Mouse (Mus musculus): Measurements from ENCODE around the gene Dclk2.

Dclk2 gene
- long read RNA-seq, experiment 1, partial matches to known transcripts, result 3 of 6 reads
- long read RNA-seq, experiment 1, other reads (novel, unspliced or antisense), result 3 of 6 reads
- long read RNA-seq, experiment 2, partial matches to known transcripts, result 1 of 7 reads
- long read RNA-seq, experiment 2, other reads (novel, unspliced or antisense), result 6 of 7 reads

GRCm38 (mm10) chr3:86920343-86921083, at the start of gene Dclk2:
Dclk2 (minus strand) TSS chr3:86920852.
- intact Hi-C loops (cut with DNase I), result loop anchor here (5.0 kb wide), 1 partner anchor 58 kb away; no protein-coding TSS in a partner anchor

GRCm38 (mm10) chr3:86962665-86963435, 42.2 kb upstream of the Dclk2 start:
- intact Hi-C loops (cut with DNase I), result no loop called here

- intact Hi-C loops (cut with DNase I), result no loop called here
Observed at GRCm38 (mm10) chr3:86961395-86961669, 40.7 kb upstream of the Dclk2 start.

GRCm38 (mm10) chr3:86960656-86961394, 40.2 kb upstream of the Dclk2 start:
- intact Hi-C loops (cut with DNase I), result no loop called here

- intact Hi-C loops (cut with DNase I), result no loop called here
Observed at GRCm38 (mm10) chr3:86959088-86959487, 38.4 kb upstream of the Dclk2 start.

- intact Hi-C loops (cut with DNase I), result no loop called here
Observed at GRCm38 (mm10) chr3:86955376-86955775, 34.7 kb upstream of the Dclk2 start.

GRCm38 (mm10) chr3:86954521-86954920, 33.9 kb upstream of the Dclk2 start:
- intact Hi-C loops (cut with DNase I), result no loop called here

GRCm38 (mm10) chr3:86953819-86954218, 33.2 kb upstream of the Dclk2 start:
- intact Hi-C loops (cut with DNase I), result no loop called here

GRCm38 (mm10) chr3:86950652-86951051, 30.0 kb upstream of the Dclk2 start:
- intact Hi-C loops (cut with DNase I), result no loop called here

GRCm38 (mm10) chr3:86936254-86936836, 15.7 kb upstream of the Dclk2 start:
- intact Hi-C loops (cut with DNase I), result no loop called here

- intact Hi-C loops (cut with DNase I), result no loop called here
Observed at GRCm38 (mm10) chr3:86933446-86933845, 12.8 kb upstream of the Dclk2 start.

GRCm38 (mm10) chr3:86923686-86924085, 3.0 kb upstream of the Dclk2 start:
- intact Hi-C loops (cut with DNase I), result loop anchor here (5.0 kb wide), 1 partner anchor 61 kb away; no protein-coding TSS in a partner anchor

GRCm38 (mm10) chr3:86921181-86921975, 726 bp upstream of the Dclk2 start:
- intact Hi-C loops (cut with DNase I), result loop anchor here (5.0 kb wide), 1 partner anchor 59 kb away; no protein-coding TSS in a partner anchor

- intact Hi-C loops (cut with DNase I), result loop anchor here (5.0 kb wide), 1 partner anchor 57 kb away; no protein-coding TSS in a partner anchor
Observed at GRCm38 (mm10) chr3:86919641-86920342, 860 bp downstream of the Dclk2 start.

GRCm38 (mm10) chr3:86917048-86917447, 3.6 kb downstream of the Dclk2 start:
- intact Hi-C loops (cut with DNase I), result no loop called here

- intact Hi-C loops (cut with DNase I), result no loop called here
Observed at GRCm38 (mm10) chr3:86916626-86917025, 4.0 kb downstream of the Dclk2 start.

- intact Hi-C loops (cut with DNase I), result no loop called here
Observed at GRCm38 (mm10) chr3:86915291-86915690, 5.4 kb downstream of the Dclk2 start.

GRCm38 (mm10) chr3:86914316-86914715, 6.3 kb downstream of the Dclk2 start:
- intact Hi-C loops (cut with DNase I), result no loop called here

GRCm38 (mm10) chr3:86898366-86898765, 22.3 kb downstream of the Dclk2 start:
- intact Hi-C loops (cut with DNase I), result no loop called here

- intact Hi-C loops (cut with DNase I), result no loop called here
Observed at GRCm38 (mm10) chr3:86897551-86897950, 23.1 kb downstream of the Dclk2 start.

Data from adrenal gland (tissue).